Mouse (Mus musculus) 3134 (cell line): ENCODE data around the gene St3gal3.

Experiments used
- DNase-seq: peaks from one replicate; pipeline ENCODE4 v3.0.0-alpha.2; 2011; ENCODE audit warnings: low spot score; ENCODE audit not compliant: insufficient read length; ENCODE audit errors: extremely low read depth

The St3gal3 gene

GRCm38 (mm10) chr4:117992872-117993271 is 141.8 kb downstream of the St3gal3 start:
- DNase-seq: no peak

GRCm38 (mm10) chr4:117992036-117992435 is 142.7 kb downstream of the St3gal3 start:
- no peak for DNase-seq

DNA sequence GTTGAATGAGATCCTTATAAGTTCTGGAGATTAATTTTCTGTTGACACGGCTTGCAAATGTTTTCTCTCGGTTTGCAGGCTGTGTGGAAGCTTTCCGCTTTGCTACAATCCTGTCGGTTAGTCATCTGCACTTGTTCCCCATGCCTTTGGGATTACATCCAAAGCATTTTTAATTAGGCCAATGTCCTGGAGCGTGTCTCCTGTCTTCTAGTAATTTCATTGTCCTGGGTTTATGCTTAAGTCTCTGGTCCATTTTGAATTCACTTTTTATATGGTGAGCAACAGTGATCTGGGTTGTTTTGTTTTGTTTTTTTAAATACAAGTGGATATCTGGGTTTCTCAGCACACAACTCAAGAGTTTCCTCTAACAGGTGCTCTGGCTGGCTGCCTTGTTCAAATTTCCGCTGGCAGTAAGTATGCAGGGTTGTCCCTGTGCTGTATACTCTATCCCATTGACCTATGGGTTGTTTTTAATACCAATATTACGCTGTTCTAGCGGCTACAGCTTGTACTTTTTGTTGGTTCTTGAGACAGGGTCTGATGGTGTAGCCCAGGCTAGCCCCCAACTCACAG is 143.6 kb downstream of the St3gal3 start:
- no peak for DNase-seq

- DNase-seq: no peak
These were observed 144.1 kb downstream of the St3gal3 start for GRCm38 (mm10) chr4:117990571-117990970.

DNA sequence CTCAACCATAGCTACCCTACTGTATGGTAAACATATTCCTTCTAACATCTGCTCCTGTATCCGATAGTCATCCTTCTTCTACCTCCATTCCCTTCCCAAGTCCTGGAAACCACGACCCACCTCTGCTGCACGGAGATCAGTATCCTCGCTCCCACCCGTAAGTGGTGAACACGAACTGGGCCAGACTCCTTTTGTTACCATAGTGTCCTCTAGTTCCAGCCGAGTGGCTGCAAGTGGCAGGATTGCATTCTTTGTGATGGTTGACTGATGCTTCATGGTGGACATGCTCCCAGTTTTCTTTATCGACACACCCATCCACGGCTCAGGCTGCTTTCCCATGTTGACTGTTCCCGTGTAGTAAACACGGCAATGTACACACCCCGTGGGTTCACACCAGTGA is 144.9 kb downstream of the St3gal3 start:
- DNase-seq: no peak

DNA sequence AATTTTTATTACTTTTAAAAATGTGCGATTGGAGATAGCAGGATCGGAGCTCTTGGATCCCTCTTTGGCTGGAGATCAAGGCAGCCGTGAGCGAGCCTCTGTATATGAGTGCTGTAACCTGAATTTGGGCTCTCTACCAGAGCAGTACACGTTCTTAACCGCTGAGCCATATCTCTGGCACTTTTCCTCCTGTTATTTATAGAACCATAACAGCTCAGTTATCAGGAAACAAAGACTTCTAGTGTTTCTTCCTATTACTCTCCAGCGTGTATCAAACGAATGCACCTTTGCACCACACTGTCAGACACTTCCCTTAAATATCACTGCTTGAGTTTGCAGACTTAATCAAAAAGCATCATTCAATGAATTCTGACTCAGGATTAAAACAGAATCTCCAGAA is 147.9 kb downstream of the St3gal3 start:
- DNase-seq: no peak

DNA sequence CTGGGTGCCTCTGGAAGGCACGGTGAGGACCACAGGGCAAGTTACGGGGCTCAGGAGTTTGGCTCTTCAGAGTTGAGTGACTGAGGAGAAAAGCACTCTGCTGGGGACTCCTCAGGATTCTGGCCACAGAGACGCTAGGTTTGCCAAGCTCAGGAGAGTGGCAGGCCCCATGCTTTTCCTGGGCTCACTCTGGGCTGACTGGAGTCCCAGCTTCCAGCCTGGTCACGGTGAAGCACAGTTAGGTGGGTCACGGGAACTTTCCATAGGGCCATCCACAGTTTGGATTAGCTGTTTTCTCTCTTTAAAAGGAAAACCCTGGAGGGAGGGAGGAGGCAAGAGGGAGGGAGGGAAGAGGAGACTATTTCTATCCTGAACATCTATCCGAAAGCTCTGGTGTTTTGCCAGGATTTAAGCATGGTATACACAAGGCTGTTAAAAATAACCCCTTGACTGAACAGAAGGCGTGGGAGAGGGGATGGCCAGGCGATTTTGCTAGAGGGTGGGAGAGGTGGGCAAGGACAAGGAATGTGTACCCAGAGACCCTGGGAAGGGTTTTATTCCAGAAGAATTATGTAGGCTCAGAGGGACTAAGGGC is 149.6 kb downstream of the St3gal3 start:
- DNase-seq: no peak

GRCm38 (mm10) chr4:117984206-117984605 is 150.5 kb downstream of the St3gal3 start:
- no peak for DNase-seq

DNA sequence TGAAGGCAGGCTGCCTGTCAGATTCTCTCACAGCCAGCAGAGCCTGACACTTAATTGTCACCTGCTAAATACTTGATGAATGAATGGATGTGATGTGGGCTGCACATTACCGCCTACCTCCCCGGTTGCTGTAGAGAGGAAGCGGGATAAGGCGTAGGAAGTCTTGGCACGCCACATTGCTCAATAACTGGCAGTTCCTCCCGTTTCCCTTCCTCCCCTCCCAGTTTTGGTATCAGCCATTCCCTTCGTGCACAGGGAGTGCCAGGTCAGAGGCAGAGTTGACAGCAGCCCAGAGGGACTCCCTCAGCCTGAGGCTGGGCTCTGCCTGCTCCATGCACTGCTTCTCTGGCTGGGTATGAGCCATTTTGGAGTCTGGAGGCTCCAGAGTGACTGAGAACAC is 152.0 kb downstream of the St3gal3 start:
- peak; percentile 47 for DNase-seq

DNA sequence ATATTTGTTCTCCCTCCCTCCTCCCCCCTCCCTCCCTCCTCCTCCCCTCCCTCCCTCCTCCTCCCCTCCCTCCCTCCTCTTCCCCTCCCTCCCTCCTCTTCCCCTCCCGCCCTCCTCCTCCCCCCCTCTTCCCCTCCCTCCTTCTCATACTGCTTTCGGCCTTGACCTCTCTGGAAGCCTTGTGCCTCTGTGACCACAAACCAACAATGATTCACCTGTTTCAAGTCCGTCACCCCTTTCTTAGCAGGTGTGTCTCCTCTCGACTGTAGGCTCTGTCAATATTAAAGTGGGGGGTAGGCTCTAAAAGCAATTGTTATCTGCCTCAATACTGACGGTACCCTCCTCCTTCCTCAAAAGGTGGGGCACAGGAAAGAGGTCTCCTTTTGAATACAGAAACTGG is 153.2 kb downstream of the St3gal3 start:
- DNase-seq: peak; percentile 51

GRCm38 (mm10) chr4:117980161-117980560 is 154.6 kb downstream of the St3gal3 start:
- peak; percentile 45 for DNase-seq

DNA sequence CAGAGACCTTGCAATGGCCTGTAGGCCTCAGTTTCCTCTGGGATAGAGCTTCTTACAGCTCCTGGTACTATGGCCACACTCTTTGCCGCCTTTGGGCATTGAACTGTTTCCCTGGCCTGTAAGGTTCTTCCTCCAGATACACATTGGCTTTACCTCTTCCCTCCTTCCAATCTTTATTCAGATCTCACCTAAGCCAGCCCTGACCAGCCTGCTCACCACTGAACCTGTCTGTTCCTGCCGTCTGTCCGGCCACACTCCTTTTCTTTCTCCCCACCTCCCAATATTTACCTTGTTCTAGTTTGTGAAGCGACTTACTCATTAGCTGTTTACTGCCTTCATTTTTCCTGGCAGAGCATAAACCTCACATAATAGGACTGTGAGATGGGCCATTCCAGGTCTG is 155.5 kb downstream of the St3gal3 start:
- DNase-seq: no peak

- peak; percentile 43 for DNase-seq
These were observed 156.4 kb downstream of the St3gal3 start for GRCm38 (mm10) chr4:117978282-117978681.

GRCm38 (mm10) chr4:117977841-117978240 is 156.9 kb downstream of the St3gal3 start:
- DNase-seq: peak; percentile 39

- DNase-seq: no peak
These were observed 157.3 kb downstream of the St3gal3 start for GRCm38 (mm10) chr4:117977371-117977770.

GRCm38 (mm10) chr4:117975820-117976219 is 158.9 kb downstream of the St3gal3 start:
- no peak for DNase-seq

- peak; percentile 51 for DNase-seq
These were observed 160.0 kb downstream of the St3gal3 start for GRCm38 (mm10) chr4:117974719-117975118.

DNA sequence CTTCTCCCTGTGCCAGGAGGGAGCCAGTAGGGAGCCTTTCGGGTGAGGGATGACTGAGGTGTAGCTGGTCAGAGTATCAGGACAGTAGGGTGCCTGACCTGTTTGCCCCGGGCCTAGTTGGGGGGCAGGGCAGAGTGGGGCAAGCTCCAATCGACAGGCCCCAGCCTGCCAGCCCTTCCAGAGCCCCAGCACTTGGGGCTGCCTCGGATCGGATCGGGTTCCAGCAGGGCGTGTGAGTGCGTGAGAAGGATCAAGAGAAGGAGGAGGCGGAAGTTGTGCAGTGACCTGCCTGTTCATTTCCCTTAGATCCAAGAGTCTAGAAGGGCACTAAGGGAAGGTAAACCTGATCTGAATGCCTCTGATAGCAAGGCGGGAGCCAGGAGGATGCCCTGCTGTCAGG is 161.7 kb downstream of the St3gal3 start:
- no peak for DNase-seq

GRCm38 (mm10) chr4:117964346-117965025 is 170.2 kb downstream of the St3gal3 start:
- no peak for DNase-seq

- no peak for DNase-seq
These were observed 177.2 kb downstream of the St3gal3 start for GRCm38 (mm10) chr4:117957492-117957891.

GRCm38 (mm10) chr4:117947493-117947892 is 187.2 kb downstream of the St3gal3 start:
- no peak for DNase-seq

GRCm38 (mm10) chr4:117946639-117947305 is 187.9 kb downstream of the St3gal3 start:
- DNase-seq: peak; percentile 71
